Comparison of ENCODE assay signal across 16 mouse cellular contexts in genomic region chr15:81834171-81834841, GRCm38 (mm10). TPM values are rescaled to one million over a fixed set of nuclear protein-coding genes. Genes with fewer than 3 reads are reported as not detected.
DNase-seq lines count a peak whose midpoint lies in the region; ATAC-seq and TF ChIP-seq lines count a peak whose summit lies in the region.
"Had no signal": no experiment of that assay in that cellular context is flagged by ENCODE, and none has a peak within 500 bp of the region (broad histone marks: within the 10 kb centered on the region; RNA-seq: fewer than 3 reads in every experiment).

No protein-coding gene starts in this region.

- peak overlapping the region; percentile 97 for H3K27ac ChIP-seq in heart, adult 2 months
- H3K27ac ChIP-seq in midbrain, embryonic 15.5 days: no peak overlapping the region
- H3K27ac ChIP-seq: liver, embryonic 12.5 days; stomach, postnatal 0 days had no signal

- TF ChIP-seq EP300 in heart, adult 2 months (IDR thresholded peaks at IDR 0.05; ENCODE audit: insufficient read depth, low read depth, low read length): peak; percentile 100

- intact Hi-C loops in left cerebral cortex, postnatal 4 days (cut with DNase I): loop anchor here (10.0 kb wide), 1 partner anchor 70 kb away; no protein-coding TSS in a partner anchor
- intact Hi-C loops in heart, adult 2 months (cut with DNase I): loop anchor here (5.0 kb wide), 1 partner anchor 38 kb away; the partner anchor contains the start of genes Aco2 and Phf5a
- intact Hi-C loops in heart, postnatal 25 days (cut with DNase I): no loop called here

- TF ChIP-seq CTCF in heart, adult 2 months (IDR thresholded peaks at IDR 0.05): no peak

- 45% methylated on average over 3 of the region's 3 CpGs for WGBS in heart, adult 2 months
- 53% methylated on average over 3 of the region's 3 CpGs for WGBS in midbrain, embryonic 15.5 days

- H3K79me2 ChIP-seq in heart, adult 2 months (replicated peaks; ENCODE audit: control insufficient read depth, insufficient read depth, low read length): no peaks in the 10 kb centered on the region

- peaks cover 24% of the 10 kb centered on the region for H3K4me1 ChIP-seq in heart, adult 2 months (ENCODE audit: control insufficient read depth, insufficient read depth, low read length)
- H3K4me1 ChIP-seq in midbrain, embryonic 15.5 days: peaks cover 9% of the 10 kb centered on the region

- no peaks in the 10 kb centered on the region for H3K27me3 ChIP-seq in heart, adult 2 months (ENCODE audit: control insufficient read depth, insufficient read depth, low read length)
- H3K27me3 ChIP-seq in midbrain, embryonic 15.5 days (replicated peaks): 0 out of 2 replicates have a peak, but pooled peaks cover 3% of the 10 kb centered on the region
- H3K27me3 ChIP-seq: CH12.LX, Patski had no signal

- H3K9ac ChIP-seq in heart, adult 2 months (ENCODE audit: low read depth, low read length): peak overlapping the region; percentile 39
- H3K9ac ChIP-seq in midbrain, embryonic 15.5 days: no peak overlapping the region
- H3K9ac ChIP-seq: liver, embryonic 12.5 days had no signal

- H3K36me3 ChIP-seq in heart, adult 2 months (ENCODE audit: control insufficient read depth, insufficient read depth, low read length): no peaks in the 10 kb centered on the region
- no peaks in the 10 kb centered on the region for H3K36me3 ChIP-seq in midbrain, embryonic 15.5 days (replicated peaks)
- H3K36me3 ChIP-seq: liver, embryonic 12.5 days had no signal

- ATAC-seq in granulocyte monocyte progenitor cell, adult 5-6 weeks (replicated peaks; ENCODE audit: poor library complexity, severe bottlenecking): no peak
- no peak for ATAC-seq in midbrain, embryonic 15.5 days (replicated peaks)
- ATAC-seq: hindbrain, embryonic 16.5 days; liver, embryonic 12.5 days; midbrain, embryonic 16.5 days; Patski had no signal

- peak; percentile 26; the same call in 1 of the 2 replicates for TF ChIP-seq POLR2A in heart, adult 2 months (IDR thresholded peaks at IDR 0.05; ENCODE audit: insufficient read depth, low read depth, low read length)

- no peaks in the 10 kb centered on the region for H3K9me3 ChIP-seq in midbrain, embryonic 15.5 days
- H3K9me3 ChIP-seq: liver, embryonic 12.5 days had no signal

- DNase-seq in left cerebral cortex, postnatal 4 days: peak; percentile 50
- DNase-seq in left cerebral cortex, adult 11 months (ENCODE audit: low spot score): no peak
- peak; percentile 61 to 66 for DNase-seq in cerebellum, postnatal 14 days
- peak; percentile 62 to 81 for DNase-seq in heart, adult 2 months
- DNase-seq in heart, postnatal 25 days (ENCODE audit: low spot score): peak; percentile 57
- DNase-seq: adrenal gland, adult 8-10 months; lung, postnatal 14 days had no signal

- no peak overlapping the region for H3K4me3 ChIP-seq in heart, adult 2 months
- H3K4me3 ChIP-seq in midbrain, embryonic 15.5 days: no peak overlapping the region
- H3K4me3 ChIP-seq: erythroblast, embryonic 14.5 days; liver, embryonic 12.5 days had no signal

- H3K4me2 ChIP-seq in midbrain, embryonic 15.5 days: no peak overlapping the region
- H3K4me2 ChIP-seq: liver, embryonic 12.5 days had no signal

RNA-seq across cellular contexts. Expression of gene Tob2, which starts 24.3 kb away (rescaled TPM):
- total RNA-seq in left cerebral cortex, postnatal 4 days (2021): 10 to 100 TPM; 20.3 to 22.6 TPM
- total RNA-seq in heart, adult 2 months (2021): 100 to 1,000 TPM; 101 to 114 TPM
- 39.4 and 49.7 TPM in 2 replicates for polyA plus RNA-seq in heart, adult 2 months (2012; rRNA removed)
- 10 to 100 TPM; 66.9 to 95.5 TPM for total RNA-seq in heart, postnatal 25 days (2021)
- total RNA-seq in granulocyte monocyte progenitor cell, adult 5-6 weeks (2014; fragmentation: Nextera tagmentation): 35.0 and 39.6 TPM in 2 replicates
- 14.7 and 19.3 TPM in 2 replicates for total RNA-seq in granulocyte monocyte progenitor cell, adult 5-6 weeks (2017)
- polyA plus RNA-seq in midbrain, embryonic 15.5 days (2015; fragmentation: Nextera tagmentation; extraction: Ambion mirVana): 16.5 and 18.5 TPM in 2 replicates

RNA-seq across cellular contexts. Expression of gene Tef, which starts 32.1 kb away (rescaled TPM):
- total RNA-seq in left cerebral cortex, postnatal 4 days (2021): 10 to 100 TPM; 68.1 to 69.6 TPM
- total RNA-seq in heart, adult 2 months (2021): 100 to 1,000 TPM in 1 of 2 experiments, 10 to 100 TPM in 1; 46.7 to 127 TPM
- polyA plus RNA-seq in heart, adult 2 months (2012; rRNA removed): 76.7 and 100 TPM in 2 replicates
- total RNA-seq in heart, postnatal 25 days (2021): 100 to 1,000 TPM in 1 of 2 experiments, 10 to 100 TPM in 1; 64.1 to 135 TPM
- total RNA-seq in granulocyte monocyte progenitor cell, adult 5-6 weeks (2014; fragmentation: Nextera tagmentation): 6.6 and 9.4 TPM in 2 replicates
- 6.9 and 10.1 TPM in 2 replicates for total RNA-seq in granulocyte monocyte progenitor cell, adult 5-6 weeks (2017)
- 24.0 and 25.2 TPM in 2 replicates for polyA plus RNA-seq in midbrain, embryonic 15.5 days (2015; fragmentation: Nextera tagmentation; extraction: Ambion mirVana)

RNA-seq across cellular contexts. Expression of gene Phf5a, which starts 37.4 kb away (rescaled TPM):
- 10 to 100 TPM; 51.8 to 59.7 TPM for total RNA-seq in left cerebral cortex, postnatal 4 days (2021)
- total RNA-seq in heart, adult 2 months (2021): 10 to 100 TPM; 30.2 to 36.5 TPM
- polyA plus RNA-seq in heart, adult 2 months (2012; rRNA removed): 30.2 and 39.1 TPM in 2 replicates
- 10 to 100 TPM; 29.7 to 38.0 TPM for total RNA-seq in heart, postnatal 25 days (2021)
- total RNA-seq in granulocyte monocyte progenitor cell, adult 5-6 weeks (2014; fragmentation: Nextera tagmentation): 101 and 107 TPM in 2 replicates
- 79.2 and 148 TPM in 2 replicates for total RNA-seq in granulocyte monocyte progenitor cell, adult 5-6 weeks (2017)
- 124 and 134 TPM in 2 replicates for polyA plus RNA-seq in midbrain, embryonic 15.5 days (2015; fragmentation: Nextera tagmentation; extraction: Ambion mirVana)

RNA-seq across cellular contexts. Expression of gene Aco2, which starts 37.8 kb away (rescaled TPM):
- total RNA-seq in left cerebral cortex, postnatal 4 days (2021): 100 to 1,000 TPM; 273 to 304 TPM
- total RNA-seq in heart, adult 2 months (2021): 1,000 to 10,000 TPM; 1,810 to 2,215 TPM
- 2,076 and 2,628 TPM in 2 replicates for polyA plus RNA-seq in heart, adult 2 months (2012; rRNA removed)
- 1,000 to 10,000 TPM; 2,060 to 2,092 TPM for total RNA-seq in heart, postnatal 25 days (2021)
- 123 and 126 TPM in 2 replicates for total RNA-seq in granulocyte monocyte progenitor cell, adult 5-6 weeks (2014; fragmentation: Nextera tagmentation)
- total RNA-seq in granulocyte monocyte progenitor cell, adult 5-6 weeks (2017): 156 and 180 TPM in 2 replicates
- 265 and 271 TPM in 2 replicates for polyA plus RNA-seq in midbrain, embryonic 15.5 days (2015; fragmentation: Nextera tagmentation; extraction: Ambion mirVana)

Comparison
In these comparisons a context has a peak if more than half of its experiments do, and no peak if none do; other contexts are left out.
1. RNA of gene Tef, which starts 32.1 kb away (total RNA-seq): 64.1 to 135 TPM in heart, postnatal 25 days, 46.7 to 127 TPM in heart, adult 2 months and 68.1 to 69.6 TPM in left cerebral cortex, postnatal 4 days; 6.6 to 10.1 TPM in granulocyte monocyte progenitor cell, adult 5-6 weeks; every median in the first group is over 4 times any median in the second.